Mouse (Mus musculus) common myeloid progenitor, adult 5-6 weeks (primary cell): ENCODE results near the gene Chchd4. TPM values are rescaled to one million over a fixed set of nuclear protein-coding genes. Genes with fewer than 3 reads are reported as not detected.
A peak's percentile ranks its signal among the peaks of the same experiment; 100 is the strongest.
"Not testable (repeated sequence)": the region's sequence is repeated elsewhere in the genome, so short reads cannot be mapped to it uniquely, and the experiment has no call there.

ENCODE experiments used
- ATAC-seq: replicated peaks from 2 replicates; pipeline ENCODE4 v1.8.0; 2016; ENCODE audit warnings: low read depth, mild to moderate bottlenecking, moderate TSS enrichment, inconsistent platforms; ENCODE audit not compliant: poor library complexity, severe bottlenecking
- total RNA-seq: library from RNA; stranded (forward); fragments of 200-1000, 187-1606 nt; gene quantifications from 2 replicates; pipeline ENCODE4 v1.2.3, GENCODE M21; 2017

Chchd4 gene
- total RNA-seq, 1 experiment from 2014 or later, result 20.3 TPM

DNA sequence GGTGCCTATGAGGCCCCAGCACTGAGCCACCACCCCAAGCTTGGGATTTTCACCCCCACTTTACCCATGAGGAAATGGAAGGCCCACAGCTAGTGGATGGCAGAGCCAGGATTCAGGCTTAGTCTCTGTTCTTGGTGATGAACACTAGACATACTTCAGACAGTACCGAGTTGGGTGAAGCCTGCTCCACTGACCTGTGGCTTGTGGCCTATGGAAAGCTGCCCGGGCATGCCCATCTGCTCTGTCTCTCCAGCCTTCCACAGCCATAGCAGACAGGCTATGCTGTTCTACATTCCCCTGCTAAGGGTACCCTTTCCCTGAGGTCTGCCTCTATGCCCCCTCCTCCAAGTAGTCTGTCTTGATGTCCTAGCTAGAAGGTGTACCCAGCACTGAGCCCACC lies 3.2 kb upstream of the Chchd4 start:
- ATAC-seq, result no peak

DNA sequence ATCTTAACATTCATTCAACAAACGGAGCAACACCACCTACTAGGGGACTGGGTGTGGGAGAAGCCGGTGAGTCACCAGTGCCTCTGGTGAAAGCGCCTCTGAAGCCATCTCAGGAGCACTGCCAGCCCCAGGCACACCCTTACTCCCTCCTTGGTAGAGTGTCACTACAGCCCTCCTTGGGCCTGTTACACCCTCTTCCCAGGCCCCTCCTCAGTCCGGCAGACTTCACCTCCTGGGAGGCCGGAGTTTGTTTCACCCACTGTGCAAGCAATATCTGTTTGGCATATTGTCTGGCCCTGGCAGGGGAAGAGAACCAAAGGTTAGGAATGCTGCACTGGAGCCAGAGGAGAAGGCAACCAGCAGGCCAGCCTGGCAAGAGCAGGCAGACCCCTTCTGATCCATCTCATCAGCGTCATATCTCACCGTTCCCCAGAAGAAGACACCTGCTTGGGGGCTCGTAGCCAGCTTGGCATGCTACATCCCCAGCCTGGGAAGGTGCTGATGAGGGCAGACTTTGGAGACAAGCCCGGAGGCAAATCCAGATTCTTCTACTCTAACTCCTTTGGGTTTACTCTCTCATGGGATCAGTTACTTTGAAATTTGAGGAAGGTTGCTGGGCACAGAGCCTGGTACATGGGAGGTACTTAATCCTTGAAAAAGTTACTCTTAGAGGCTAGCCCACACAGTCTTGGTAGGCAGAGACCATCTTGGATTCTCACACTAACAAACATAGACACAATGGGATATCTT lies 1.3 kb upstream of the Chchd4 start:
- ATAC-seq, result no peak

DNA sequence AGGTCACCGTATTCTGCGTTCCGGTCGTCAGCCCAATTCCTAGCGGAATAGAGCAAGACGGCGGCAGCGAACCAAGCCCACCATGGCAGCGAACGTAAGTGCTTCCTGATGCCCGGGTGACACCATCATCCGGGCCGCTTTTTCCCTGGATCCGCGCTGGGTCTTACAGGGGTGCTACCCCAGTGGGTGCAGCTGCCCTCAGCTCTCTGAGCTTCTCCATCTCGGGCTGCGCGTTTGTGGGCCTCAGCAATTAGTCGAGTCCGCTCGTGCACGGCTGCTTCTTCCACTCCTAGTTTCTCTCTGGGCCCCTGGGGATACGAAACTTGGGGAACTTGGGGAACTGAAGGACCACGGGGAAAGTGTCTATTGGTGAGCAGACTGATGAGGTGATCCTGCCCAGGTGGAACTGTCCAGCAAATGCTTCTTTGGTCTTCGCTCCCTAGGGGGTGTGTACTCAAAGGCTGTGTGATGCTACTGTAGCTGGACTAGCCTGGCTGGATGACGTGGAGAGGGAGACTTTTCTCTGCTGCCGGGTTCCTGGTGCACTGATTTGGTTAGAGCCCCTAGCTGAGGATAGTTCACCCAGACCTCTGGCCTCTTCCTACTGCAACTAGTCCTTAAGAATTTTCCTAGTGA lies 577 bp upstream of the Chchd4 start:
- peak; percentile 41 for ATAC-seq

DNA sequence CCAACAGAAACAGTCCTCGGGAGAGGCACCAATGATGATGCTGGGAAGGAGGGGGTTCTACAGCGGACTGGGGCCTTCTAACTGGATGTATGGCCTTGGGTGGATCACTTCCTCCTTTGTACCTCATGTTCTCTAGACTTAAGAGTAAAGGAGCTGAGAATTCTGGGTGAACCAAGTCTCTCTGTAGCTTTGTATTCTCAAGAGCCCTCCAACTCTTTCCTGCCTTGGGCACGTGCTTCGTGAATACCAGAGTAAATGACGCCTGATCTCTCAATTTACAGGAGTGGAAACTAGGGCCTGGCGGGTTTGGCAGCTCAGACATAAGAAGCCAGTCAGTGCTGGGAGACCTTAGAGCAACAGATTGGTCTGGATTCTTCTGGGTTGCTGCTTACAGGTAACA lies 1.0 kb downstream of the Chchd4 start:
- ATAC-seq, result peak; percentile 17; the same call in 1 of the 2 replicates

DNA sequence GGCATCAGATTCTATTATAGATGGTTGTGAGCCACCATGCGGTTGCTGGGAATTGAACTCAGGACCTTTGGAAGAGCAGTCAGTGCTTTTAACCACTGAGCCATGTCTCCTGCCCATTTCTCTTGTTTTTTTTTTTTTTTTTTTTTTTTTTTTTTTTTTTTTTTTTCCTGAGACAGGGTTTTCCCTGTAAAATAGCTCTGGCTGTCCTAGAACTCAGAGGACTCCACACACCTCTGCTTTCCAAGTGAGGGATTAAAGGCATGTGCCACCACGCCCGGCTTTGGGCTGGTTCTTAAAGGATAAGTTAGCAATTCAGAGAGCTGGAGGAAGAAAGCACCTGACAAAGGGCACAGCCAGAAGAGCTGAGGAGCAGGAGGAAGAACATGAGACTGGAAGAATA lies 1.9 kb downstream of the Chchd4 start:
- not testable (repeated sequence) for ATAC-seq

DNA sequence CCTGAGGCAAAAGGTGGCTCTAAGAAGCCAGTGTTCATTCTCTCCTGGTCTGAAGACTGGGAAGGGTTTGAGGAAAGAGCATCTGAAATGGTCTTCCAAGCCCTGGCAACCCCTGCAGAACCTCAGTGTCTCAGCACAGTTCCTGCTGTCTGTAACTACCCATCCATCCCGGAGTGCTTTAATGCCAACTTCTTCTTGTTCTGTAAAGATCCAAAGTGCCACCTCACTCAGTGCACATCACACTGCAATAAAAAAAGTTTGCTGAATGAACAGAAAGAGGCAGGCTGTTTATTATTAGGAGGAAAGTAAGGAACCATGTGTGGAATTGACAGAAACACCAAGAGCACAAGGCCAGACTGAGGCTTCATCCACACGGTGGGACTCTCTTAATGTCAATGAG lies 2.6 kb downstream of the Chchd4 start:
- no peak for ATAC-seq

DNA sequence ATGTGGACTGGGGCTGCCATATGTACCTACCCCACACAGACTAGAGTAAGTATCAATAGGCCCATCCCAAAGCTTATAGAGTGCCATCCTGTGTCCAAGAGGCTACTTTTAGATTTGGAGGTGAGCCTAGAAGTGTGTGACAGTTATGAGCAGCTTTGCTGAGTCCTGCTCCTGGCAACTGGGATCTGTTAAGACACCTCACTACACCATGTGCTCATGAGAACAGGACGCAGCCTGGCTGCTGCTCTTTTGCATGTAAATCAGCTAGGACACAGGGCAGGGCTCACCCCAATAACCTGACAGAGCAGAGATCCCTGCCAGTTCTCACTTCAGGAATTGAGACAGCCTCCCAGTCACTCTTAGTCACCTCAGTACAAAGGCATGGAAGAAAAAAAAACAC lies 6.2 kb downstream of the Chchd4 start:
- ATAC-seq, result no peak

DNA sequence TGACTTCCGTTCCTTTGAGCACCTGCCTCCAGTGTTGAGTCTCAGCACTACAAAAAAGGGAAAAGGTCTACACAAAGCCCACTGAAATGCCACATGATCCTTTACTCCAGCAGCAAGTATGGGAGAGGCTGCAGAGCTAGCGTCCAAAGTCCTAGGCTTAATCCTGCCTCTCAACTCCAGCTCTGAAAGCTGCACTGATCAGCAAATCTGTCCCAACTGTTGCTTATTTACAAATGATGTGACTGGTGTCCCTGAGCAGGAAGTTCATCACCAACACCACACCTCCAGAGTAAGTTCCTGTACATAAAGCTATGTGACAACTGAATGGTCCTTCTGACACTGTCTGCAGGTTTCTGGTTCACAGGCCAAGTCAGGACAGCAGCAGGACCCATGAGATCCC lies 7.6 kb downstream of the Chchd4 start:
- ATAC-seq, result no peak

DNA sequence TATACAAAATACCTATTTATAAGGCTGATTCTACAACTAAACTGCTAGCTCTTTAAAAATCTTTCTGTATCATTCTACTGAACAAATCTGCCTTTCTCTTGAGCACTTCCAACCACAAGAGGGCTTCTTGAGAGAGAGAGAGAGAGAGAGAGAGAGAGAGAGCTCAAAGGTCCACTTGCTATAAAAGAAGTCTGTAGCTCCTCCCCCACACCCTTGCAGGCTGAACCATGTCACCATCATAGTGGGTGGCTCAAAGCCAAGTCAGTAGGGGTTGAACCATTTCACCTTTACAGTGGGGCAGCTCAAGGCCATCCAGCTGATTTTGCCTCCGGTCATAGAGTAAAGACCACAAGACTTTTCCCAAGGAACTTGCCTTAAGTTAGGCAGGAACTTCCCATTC lies 13.9 kb downstream of the Chchd4 start:
- ATAC-seq, result peak; percentile 73

DNA sequence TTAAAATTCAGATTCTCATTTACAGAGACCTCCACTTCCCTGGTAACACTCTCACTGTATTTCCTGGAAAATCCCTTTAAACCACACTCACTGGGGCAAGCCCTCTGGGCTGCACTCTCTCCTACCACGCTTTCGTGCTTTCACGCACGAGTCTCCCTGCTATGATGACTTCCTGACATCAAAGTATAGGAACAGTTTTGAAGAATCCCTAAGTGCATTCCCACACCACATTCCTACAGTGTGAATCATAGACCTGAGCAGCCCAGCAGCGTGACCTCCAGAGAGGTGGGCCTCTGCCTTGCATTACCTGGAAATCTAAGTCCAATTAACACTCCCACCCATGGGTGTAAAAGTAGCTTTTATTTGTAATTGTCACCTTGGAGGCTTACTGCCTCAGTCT lies 18.8 kb downstream of the Chchd4 start:
- no peak for ATAC-seq

DNA sequence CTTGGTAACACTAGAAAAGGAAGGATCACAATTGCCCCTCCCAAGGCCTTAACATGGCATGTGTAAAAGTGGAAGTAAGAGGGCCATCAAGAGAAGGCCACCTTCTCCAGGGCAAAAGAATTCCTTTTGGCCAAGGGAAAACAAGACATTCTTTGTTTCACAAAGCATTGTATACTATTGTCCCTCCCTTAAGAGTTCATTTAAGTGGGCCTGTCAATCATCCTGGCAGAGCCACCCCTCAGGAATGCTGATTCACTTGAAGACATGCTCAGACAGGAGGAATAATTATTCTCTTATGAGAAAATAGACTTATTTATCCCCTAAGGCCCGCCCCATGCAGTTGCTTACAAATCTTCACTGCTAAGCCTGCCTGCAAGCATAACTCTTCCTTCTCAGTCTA lies 21.3 kb downstream of the Chchd4 start:
- no peak for ATAC-seq

DNA sequence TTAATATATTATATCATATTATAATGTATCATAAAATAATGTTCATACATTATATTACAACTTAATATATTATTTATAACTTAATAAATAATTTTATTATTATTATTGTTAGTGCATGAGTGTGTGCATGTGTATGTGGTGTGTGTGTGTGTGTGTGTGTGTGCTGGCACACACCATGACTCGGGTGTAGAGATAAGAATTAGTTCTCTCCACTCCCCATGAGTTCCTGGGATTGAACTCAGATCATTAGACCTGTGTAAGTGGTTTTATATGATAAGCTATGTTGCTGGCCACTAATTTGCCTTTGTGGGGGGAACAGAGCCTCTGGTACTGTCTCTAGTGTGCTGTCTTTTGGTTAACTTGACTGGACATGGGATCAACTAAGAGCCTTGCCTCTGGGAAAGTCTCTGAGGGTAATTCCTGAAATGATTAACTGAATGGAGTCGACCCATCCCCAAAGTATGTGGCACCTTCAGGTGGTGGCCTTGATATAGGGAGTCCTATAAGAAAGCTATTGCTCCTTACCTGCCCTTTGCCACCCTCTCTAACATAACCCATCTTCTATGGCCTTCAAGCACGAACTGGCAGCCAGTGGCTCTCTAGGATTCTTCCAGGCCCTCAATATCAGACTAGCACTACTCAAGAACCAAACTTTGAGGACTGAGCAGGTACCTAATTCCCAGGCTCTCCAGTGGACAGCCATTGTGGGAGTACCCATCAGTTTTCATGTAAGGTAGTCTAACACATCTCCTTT lies 23.7 kb downstream of the Chchd4 start:
- no peak for ATAC-seq

DNA sequence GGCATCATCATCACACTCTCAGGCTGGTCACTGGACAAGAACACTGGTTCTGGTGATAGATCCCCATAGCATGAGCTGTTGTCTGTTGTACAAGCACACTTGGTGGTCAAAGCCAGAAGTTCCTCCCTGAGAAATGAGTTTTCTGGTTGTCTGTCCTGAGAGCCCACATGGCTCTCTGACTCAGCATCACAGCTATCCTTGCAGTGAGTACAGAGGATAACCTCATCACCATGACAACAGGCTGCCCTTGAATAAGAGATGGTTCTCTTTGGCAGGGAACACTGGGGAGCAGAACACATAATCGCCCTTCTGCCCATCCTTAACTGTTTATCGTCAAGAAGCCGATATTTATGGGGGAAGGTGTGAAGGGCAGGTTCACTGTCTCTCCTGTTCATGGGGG lies 28.0 kb downstream of the Chchd4 start:
- ATAC-seq, result no peak

DNA sequence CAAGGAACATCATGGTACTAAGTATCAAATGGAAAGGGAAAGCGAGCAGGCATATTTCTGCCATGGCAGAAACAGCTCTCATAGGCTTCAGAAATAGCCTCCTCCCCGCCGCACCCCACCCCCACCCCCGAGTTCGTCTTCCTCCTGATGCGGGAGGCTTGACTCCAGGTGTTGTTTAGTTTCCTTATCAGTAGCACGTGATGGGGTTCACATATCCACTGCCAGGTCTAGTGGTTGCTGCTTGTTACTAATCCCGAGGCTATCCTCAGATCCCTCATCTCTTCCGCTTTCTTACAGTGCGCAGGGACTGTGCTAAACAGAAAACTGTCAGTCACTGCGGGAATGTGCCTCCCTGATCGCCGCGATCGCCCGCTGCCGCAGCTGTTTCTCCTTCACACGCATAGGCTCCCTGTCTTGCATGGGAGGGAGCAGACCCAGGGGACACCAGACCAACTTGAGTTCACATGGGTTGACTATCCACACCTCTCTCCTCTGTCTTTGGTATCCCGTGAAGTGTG lies 32.1 kb downstream of the Chchd4 start:
- peak; percentile 45 for ATAC-seq

DNA sequence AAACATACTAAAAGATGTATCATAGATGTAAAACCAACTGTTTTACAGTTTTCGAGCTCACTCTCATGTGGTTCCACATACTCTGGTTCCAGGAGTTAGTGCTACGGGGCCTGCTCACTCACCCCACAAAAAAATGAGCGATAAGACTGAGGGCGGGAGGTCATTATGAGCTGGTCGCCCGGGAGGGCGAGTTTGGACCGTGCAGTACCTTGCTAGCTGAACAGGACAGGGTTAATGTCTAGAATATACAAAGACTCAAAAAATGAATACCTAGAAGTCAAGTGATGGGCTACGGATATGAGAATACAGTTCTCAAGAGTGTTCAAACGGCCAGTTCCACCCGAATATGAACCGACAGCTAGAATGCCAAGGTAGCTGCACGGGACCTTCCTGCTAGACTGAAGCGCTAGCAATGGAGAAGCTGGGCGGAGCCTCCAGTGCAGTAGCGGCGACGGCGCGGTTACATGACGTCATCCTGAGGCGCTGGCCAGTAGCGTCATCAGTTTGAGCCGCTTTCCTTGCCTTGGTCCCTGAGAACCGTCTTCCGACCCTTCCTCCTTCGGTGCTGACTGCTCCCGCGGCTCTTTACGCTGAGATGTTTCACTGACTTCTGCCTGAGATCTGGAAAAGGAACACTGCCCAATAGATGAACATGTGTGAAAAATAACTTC lies 32.7 kb downstream of the Chchd4 start:
- peak; percentile 97 for ATAC-seq

DNA sequence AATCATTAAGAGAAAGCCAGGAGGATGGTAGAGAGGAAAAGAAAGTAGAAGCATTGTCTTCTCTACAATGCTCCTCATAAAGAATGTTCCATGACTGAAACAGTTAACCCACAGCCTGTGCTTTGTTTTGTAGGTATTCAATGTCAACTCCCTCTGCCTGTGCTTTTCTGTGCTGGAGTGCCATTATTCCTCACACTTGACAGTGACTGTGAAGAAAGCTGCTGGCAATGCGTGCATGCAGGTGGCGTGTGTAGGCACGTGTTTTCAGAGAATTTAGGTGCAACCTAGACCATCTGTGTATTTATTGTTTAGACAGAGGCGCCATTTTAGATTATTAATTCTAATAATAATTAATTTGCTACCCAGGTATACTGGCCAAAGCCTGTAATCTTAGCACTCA lies 49.2 kb downstream of the Chchd4 start:
- no peak for ATAC-seq

DNA sequence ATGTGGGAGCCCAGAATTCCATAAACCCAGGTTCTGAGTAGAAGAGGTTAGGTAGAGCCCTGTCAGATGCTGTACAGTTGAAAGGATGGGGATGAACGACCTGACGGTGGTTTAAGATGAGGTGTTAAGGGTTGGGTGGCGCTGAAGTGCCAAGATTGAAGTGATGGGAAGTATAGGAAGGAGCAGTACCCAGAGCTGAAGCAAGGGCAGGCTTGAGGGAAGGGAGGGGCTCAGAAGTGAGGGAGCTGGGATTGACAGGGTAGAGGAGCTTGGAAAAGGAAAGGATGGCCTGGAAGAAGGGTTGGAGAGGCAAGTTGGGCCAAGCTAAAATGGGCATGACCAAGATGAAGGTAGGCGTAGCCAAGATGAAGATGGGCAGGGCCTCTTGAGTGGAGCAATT lies 51.7 kb downstream of the Chchd4 start:
- no peak for ATAC-seq

DNA sequence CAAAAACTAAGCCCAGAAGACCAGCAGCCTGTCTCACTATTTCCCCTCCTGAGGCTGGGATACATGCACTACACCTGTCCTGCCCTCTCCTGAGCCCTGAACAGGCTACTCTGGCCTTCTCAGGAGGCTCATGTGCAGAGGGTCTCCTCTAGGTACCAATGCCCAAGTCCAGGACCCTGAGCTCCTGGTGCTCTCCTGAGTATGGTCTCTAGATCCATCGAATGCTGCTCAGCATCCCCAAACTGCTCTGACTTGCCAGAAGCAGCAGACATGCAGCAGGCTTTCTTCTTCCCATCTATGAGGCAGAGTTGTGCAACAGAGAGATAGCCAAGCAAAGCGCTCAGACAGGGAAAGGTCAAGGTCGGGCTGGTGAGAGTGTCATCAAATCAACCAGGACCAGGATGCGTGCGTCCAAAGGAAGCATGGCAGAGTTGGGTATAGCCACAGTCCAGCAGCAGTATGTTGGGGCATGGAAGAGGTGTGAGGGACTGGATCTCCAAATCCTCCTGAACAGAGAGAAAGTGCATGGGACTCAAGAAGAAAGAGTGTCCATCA lies 56.0 kb downstream of the Chchd4 start:
- ATAC-seq, result no peak

DNA sequence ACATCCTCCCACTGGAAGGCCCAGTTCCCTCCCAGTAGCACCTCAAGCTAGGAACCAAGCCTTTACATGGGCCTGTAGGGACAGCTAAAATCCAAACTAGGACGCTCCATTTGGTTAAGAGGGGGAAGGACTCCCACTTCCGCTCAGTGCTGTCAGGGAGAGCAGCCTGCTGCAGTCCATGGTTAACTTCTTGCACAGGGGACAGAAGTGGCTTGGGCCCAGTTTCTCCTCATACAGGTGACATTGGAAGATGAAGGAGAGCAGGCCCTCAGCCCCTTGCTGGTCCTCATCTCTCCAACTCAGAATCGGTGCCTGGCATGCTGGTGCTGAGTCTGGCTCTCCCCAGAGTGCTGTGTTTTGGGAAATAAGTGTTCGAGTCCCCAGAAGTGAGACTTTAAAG lies 57.2 kb downstream of the Chchd4 start:
- ATAC-seq, result no peak

DNA sequence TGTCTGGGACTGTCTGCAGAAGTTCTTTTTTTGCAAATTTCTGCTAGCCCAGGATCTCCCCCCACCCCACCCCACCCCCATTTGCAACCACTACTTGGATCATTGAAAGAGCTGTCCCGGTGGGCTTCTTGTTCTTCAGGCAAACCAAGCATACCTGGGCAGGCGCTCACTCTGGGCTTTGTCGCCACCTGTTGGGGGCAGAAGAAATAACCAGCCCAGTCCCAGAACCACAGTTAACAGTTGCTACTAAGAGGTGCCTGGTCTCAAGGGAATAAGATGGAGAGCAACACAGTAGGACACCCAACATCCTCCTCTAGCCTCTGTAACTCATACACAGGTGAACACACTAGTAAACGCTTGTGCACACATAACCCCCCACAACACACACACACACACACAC lies 58.5 kb downstream of the Chchd4 start:
- ATAC-seq, result peak; percentile 44; the same call in 1 of the 2 replicates
